ENCODE assay signal across 15 mouse cellular contexts in the genomic region with DNA sequence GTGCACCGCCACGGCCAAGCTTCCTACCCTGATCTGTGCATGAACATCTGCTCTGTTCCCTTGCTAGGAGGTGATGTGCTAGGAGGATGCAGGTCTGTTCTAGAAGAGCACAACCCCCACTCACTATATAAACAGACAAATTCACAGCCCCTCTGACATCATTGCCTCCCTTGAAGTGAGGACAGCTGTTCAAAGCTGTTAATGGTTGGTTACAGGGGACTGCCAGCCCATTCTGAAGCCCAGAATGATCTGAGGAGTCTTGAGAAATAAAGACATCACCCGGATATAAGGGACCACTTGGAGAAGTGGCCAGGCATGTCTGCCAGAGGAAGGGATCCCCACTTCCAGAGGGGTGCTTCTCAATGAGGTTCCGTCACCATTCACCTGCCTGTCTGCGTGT. TPM values are rescaled to one million over a fixed set of nuclear protein-coding genes. Genes with fewer than 3 reads are reported as not detected.
DNase-seq lines count a peak whose midpoint lies in the region; ATAC-seq and TF ChIP-seq lines count a peak whose summit lies in the region.
"Had no signal": no experiment of that assay in that cellular context is flagged by ENCODE, and none has a peak within 500 bp of the region (broad histone marks: within the 10 kb centered on the region; RNA-seq: fewer than 3 reads in every experiment).

No protein-coding gene starts in this region.

- H3K27me3 ChIP-seq in heart, embryonic 12.5 days (replicated peaks), result no peaks in the 10 kb centered on the region
- no peaks in the 10 kb centered on the region for H3K27me3 ChIP-seq in kidney, postnatal 0 days (ENCODE audit: insufficient read depth, low read length)
- H3K27me3 ChIP-seq in limb, embryonic 14.5 days (ENCODE audit: control insufficient read depth, insufficient read depth, low read length), result no peaks in the 10 kb centered on the region
- H3K27me3 ChIP-seq: forebrain, embryonic 12.5 days; midbrain, embryonic 13.5 days; Patski had no signal

- 0 out of 2 replicates have a peak overlapping the region, but pooled peaks have one; percentile 49 for H3K27ac ChIP-seq in heart, embryonic 12.5 days (ENCODE audit: poor library complexity, severe bottlenecking)
- peak overlapping the region; percentile 70; the same call in 1 of the 2 replicates for H3K27ac ChIP-seq in kidney, postnatal 0 days
- peak overlapping the region; percentile 83 for H3K27ac ChIP-seq in bone marrow macrophage, adult 2 months (ENCODE audit: insufficient read depth, low read depth, low read length)
- 0 out of 2 replicates have a peak overlapping the region, but pooled peaks have one; percentile 7 for H3K27ac ChIP-seq in limb, embryonic 14.5 days (replicated peaks; ENCODE audit: low read depth, low read length)
- H3K27ac ChIP-seq: forebrain, embryonic 12.5 days; midbrain, embryonic 13.5 days had no signal

- WGBS in heart, embryonic 12.5 days, result 75% methylated on average over 5 of the region's 5 CpGs
- 70% methylated on average over 5 of the region's 5 CpGs for whole genome bisulfite sequencing in kidney, postnatal 0 days
- 84% methylated on average over 5 of the region's 5 CpGs for WGBS in limb, embryonic 14.5 days

- H3K4me2 ChIP-seq in heart, embryonic 12.5 days, result no peak overlapping the region
- H3K4me2 ChIP-seq in kidney, postnatal 0 days (ENCODE audit: low read length), result no peak overlapping the region
- H3K4me2 ChIP-seq in limb, embryonic 14.5 days (replicated peaks; ENCODE audit: low read depth, low read length, severe bottlenecking), result no peak overlapping the region
- H3K4me2 ChIP-seq: forebrain, embryonic 12.5 days; midbrain, embryonic 13.5 days had no signal

- peaks cover 71% of the 10 kb centered on the region for H3K4me1 ChIP-seq in heart, embryonic 12.5 days (replicated peaks)
- peaks cover 37% of the 10 kb centered on the region; the same call in 1 of the 2 replicates for H3K4me1 ChIP-seq in kidney, postnatal 0 days (replicated peaks; ENCODE audit: insufficient read depth, low read length)
- peaks cover 79% of the 10 kb centered on the region for H3K4me1 ChIP-seq in bone marrow macrophage, adult 2 months (ENCODE audit: control insufficient read depth, insufficient read depth, low read length)
- H3K4me1 ChIP-seq in limb, embryonic 14.5 days (ENCODE audit: control insufficient read depth, insufficient read depth, low read length), result peaks cover 39% of the 10 kb centered on the region

- H3K9ac ChIP-seq in heart, embryonic 12.5 days, result no peak overlapping the region
- H3K9ac ChIP-seq in kidney, postnatal 0 days (ENCODE audit: low read depth, low read length), result no peak overlapping the region
- H3K9ac ChIP-seq in limb, embryonic 14.5 days (ENCODE audit: low read depth, low read length, severe bottlenecking), result no peak overlapping the region
- H3K9ac ChIP-seq: forebrain, embryonic 12.5 days; midbrain, embryonic 13.5 days had no signal

- DNase-seq in heart, adult 11 months, result no peak
- DNase-seq in kidney, postnatal 0 days (ENCODE audit: low spot score), result no peak
- DNase-seq in kidney, adult 8-10 months, result no peak
- no peak for DNase-seq in limb, embryonic 14.5 days (ENCODE audit: low spot score)
- DNase-seq in testis, postnatal 10 days (ENCODE audit: low spot score), result no peak
- no peak for DNase-seq in cerebellum, adult 9-10 months
- DNase-seq: cerebellum, postnatal 25 days; gastrocnemius, postnatal 36 days; liver; thymus, adult 18-20 months had no signal

- no peak overlapping the region for H3K4me3 ChIP-seq in heart, embryonic 12.5 days
- no peak overlapping the region for H3K4me3 ChIP-seq in kidney, postnatal 0 days (replicated peaks; ENCODE audit: low read depth, low read length)
- no peak overlapping the region for H3K4me3 ChIP-seq in bone marrow macrophage, adult 2 months (ENCODE audit: insufficient read depth, low read length)
- H3K4me3 ChIP-seq in limb, embryonic 14.5 days (replicated peaks; ENCODE audit: low read length), result no peak overlapping the region
- H3K4me3 ChIP-seq: forebrain, embryonic 12.5 days; midbrain, embryonic 13.5 days had no signal

- H3K36me3 ChIP-seq in heart, embryonic 12.5 days, result peaks cover 17% of the 10 kb centered on the region
- peaks cover 6% of the 10 kb centered on the region for H3K36me3 ChIP-seq in kidney, postnatal 0 days (ENCODE audit: insufficient read depth, low read length)
- H3K36me3 ChIP-seq in limb, embryonic 14.5 days (ENCODE audit: control insufficient read depth, insufficient read depth, low read length), result peaks cover 18% of the 10 kb centered on the region
- H3K36me3 ChIP-seq: forebrain, embryonic 12.5 days; midbrain, embryonic 13.5 days had no signal

- no peak for TF ChIP-seq POLR2A in bone marrow macrophage, adult 2 months (IDR thresholded peaks at IDR 0.05; ENCODE audit: borderline replicate concordance, low read depth, low read length)
- no peak for TF ChIP-seq POLR2A in limb, embryonic 14.5 days (IDR thresholded peaks at IDR 0.05; ENCODE audit: borderline replicate concordance, extremely low read depth, insufficient read depth, insufficient read length)

- no peak for TF ChIP-seq CTCF in kidney, postnatal 0 days (IDR thresholded peaks at IDR 0.05; ENCODE audit: low read depth)
- TF ChIP-seq CTCF in bone marrow macrophage, adult 2 months (IDR thresholded peaks at IDR 0.05; ENCODE audit: low read depth, low read length), result no peak

- no peak for ATAC-seq in heart, embryonic 12.5 days (ENCODE audit: insufficient number of reproducible peaks, low FRiP score)
- no peak for ATAC-seq in kidney, postnatal 0 days (replicated peaks; ENCODE audit: low FRiP score, low read depth)
- ATAC-seq in limb, embryonic 14.5 days (ENCODE audit: low FRiP score, low read depth), result no peak
- ATAC-seq: midbrain, embryonic 13.5 days; Patski had no signal

- H3K9me3 ChIP-seq in heart, embryonic 12.5 days (replicated peaks), result no peaks in the 10 kb centered on the region
- no peaks in the 10 kb centered on the region for H3K9me3 ChIP-seq in kidney, postnatal 0 days (replicated peaks; ENCODE audit: low read length)
- H3K9me3 ChIP-seq in limb, embryonic 14.5 days (ENCODE audit: control insufficient read depth, low read length), result no peaks in the 10 kb centered on the region
- H3K9me3 ChIP-seq: forebrain, embryonic 12.5 days; midbrain, embryonic 13.5 days had no signal

RNA-seq across cellular contexts. Expression of a gene that starts 48.9 kb away (rescaled TPM):
- polyA plus RNA-seq in heart, embryonic 12.5 days (2016; fragmentation: Nextera tagmentation; extraction: Ambion mirVana), result 34.6 and 38.2 TPM in 2 replicates
- polyA plus RNA-seq in kidney, postnatal 0 days (2015; fragmentation: Nextera tagmentation; extraction: Ambion mirVana), result 37.9 and 41.7 TPM in 2 replicates
- polyA plus RNA-seq in bone marrow macrophage, adult 2 months (2012; ENCODE audit: insufficient read depth, insufficient read length, missing spikeins), result 9.2 and 11.6 TPM in 2 replicates
- 25.8 and 31.7 TPM in 2 replicates for polyA plus RNA-seq in limb, embryonic 14.5 days (2012; rRNA removed)
- 50.6 and 52.6 TPM in 2 replicates for polyA plus RNA-seq in limb, embryonic 14.5 days (2014; fragmentation: Nextera tagmentation; extraction: Ambion mirVana)

Comparison
In these comparisons a context has a peak if more than half of its experiments do, and no peak if none do; other contexts are left out.
1. H3K27ac ChIP-seq: peak in every context shown above with its lines; median percentile 83 in bone marrow macrophage, adult 2 months; 70 in kidney, postnatal 0 days; 49 in heart, embryonic 12.5 days; 7 in limb, embryonic 14.5 days.